Mouse (Mus musculus): Measurements from ENCODE around the gene Pafah1b1. TPM values are rescaled to one million over a fixed set of nuclear protein-coding genes. Genes with fewer than 3 reads are reported as not detected.

Pafah1b1 gene
- total RNA-seq (2021) = 100 to 1,000 TPM; 201 to 204 TPM

- DNase-seq = peak; percentile 95 to 97
- intact Hi-C loops (cut with DNase I) = loop anchor here (2.0 to 5.0 kb wide), 2 partner anchors 46 to 103 kb away; partner anchors contain the start of gene Mettl16
Observed at GRCm38 (mm10) chr11:74724235-74724791, at the start of gene Pafah1b1. TSS of gene Pafah1b1 (minus strand) at chr11:74724670.

DNA sequence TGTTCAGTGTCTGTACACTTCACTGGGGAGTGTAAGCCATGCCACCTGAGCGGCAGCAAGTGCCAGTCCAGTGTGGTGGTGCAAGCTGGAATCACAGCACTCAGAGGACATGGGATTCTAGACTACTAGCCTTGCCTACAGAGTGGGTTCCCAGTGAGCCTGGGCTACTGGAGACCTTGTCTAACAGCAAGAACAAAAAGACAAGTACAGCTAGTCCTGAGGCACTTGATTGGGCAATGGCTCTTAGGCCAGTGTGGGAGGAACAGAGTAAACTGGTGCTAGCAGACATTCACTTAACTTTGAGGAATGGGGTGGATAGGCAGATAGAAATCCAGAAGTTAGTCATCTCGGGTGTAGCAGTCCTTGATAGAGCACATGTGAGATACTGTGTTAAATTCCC is 47.9 kb upstream of the Pafah1b1 start:
- DNase-seq = no peak
- intact Hi-C loops (cut with DNase I) = loop anchor here (5.0 kb wide), 1 partner anchor 75 kb away; no protein-coding TSS in a partner anchor

GRCm38 (mm10) chr11:74771650-74772049 is 47.2 kb upstream of the Pafah1b1 start:
- no peak for DNase-seq
- intact Hi-C loops (cut with DNase I) = loop anchor here (2.0 to 5.0 kb wide), 2 partner anchors 47 to 76 kb away; partner anchors contain the start of gene Pafah1b1

DNA sequence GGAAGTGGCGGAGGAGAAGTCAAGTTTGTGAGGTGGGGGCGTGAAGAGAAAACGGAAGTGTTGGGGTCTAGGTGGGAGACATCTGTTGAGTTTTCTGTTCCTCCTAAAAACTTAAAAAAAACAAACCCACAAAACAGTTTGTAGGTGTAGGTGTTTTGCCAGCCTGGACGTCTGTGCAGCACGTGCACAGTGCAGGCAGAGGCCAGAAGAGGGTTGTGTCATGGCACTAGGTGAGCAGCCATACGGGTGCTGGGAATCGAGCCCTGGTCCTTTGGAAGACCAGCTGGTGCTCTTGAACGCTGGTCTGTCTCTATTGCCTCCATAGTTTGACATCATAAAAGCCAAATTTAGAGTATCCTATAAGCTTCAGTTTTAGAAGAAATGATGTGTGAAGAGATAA is 46.8 kb upstream of the Pafah1b1 start:
- intact Hi-C loops (cut with DNase I) = loop anchor here (2.0 to 5.0 kb wide), 2 partner anchors 46 to 76 kb away; partner anchors contain the start of gene Pafah1b1
- DNase-seq = no peak

- peak; percentile 89 to 93 for DNase-seq
- intact Hi-C loops (cut with DNase I) = loop anchor here (2.0 to 5.0 kb wide), 2 partner anchors 46 to 77 kb away; partner anchors contain the start of gene Pafah1b1
Observed at GRCm38 (mm10) chr11:74770595-74771207, 46.2 kb upstream of the Pafah1b1 start, which contains the start of gene Mettl16. TSS of gene Mettl16 (plus strand) at chr11:74770830.

- no peak for DNase-seq
- intact Hi-C loops (cut with DNase I) = loop anchor here (2.0 to 5.0 kb wide), 2 partner anchors 45 to 77 kb away; partner anchors contain the start of gene Pafah1b1
Observed at GRCm38 (mm10) chr11:74770037-74770436, 45.6 kb upstream of the Pafah1b1 start.

- intact Hi-C loops (cut with DNase I) = loop anchor here (2.0 to 5.0 kb wide), 2 partner anchors 116 to 133 kb away; no protein-coding TSS in a partner anchor
- DNase-seq = peak; percentile 31 to 50
Observed at GRCm38 (mm10) chr11:74768045-74768444, 43.6 kb upstream of the Pafah1b1 start.

DNA sequence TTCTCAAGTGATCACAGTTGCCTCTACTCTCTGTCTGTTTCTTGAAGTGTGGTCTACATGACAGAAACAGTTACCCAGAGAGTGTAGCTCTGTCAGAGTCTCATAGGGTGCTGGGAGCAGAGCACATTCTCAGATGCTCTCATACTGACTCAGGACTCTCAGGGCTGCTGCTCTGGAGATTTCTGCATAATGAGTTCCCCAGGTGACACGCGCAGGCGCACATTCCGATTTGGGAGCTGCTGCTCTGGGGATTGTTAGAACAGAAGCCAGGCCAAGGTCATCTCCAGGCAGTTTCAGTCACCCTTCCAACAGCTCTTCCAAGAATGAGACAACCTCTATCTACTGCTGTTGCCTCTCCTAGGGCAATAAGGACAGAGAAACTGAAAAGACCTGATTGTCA is 43.0 kb upstream of the Pafah1b1 start:
- intact Hi-C loops (cut with DNase I) = loop anchor here (5.0 kb wide), 1 partner anchor 115 kb away; no protein-coding TSS in a partner anchor
- peak in 1 of 2 experiments; percentile 14 for DNase-seq

- DNase-seq = no peak
- intact Hi-C loops (cut with DNase I) = no loop called here
Observed at GRCm38 (mm10) chr11:74763960-74764625, 39.6 kb upstream of the Pafah1b1 start.

- DNase-seq = no peak
- intact Hi-C loops (cut with DNase I) = no loop called here
Observed at GRCm38 (mm10) chr11:74761011-74761705, 36.7 kb upstream of the Pafah1b1 start.

DNA sequence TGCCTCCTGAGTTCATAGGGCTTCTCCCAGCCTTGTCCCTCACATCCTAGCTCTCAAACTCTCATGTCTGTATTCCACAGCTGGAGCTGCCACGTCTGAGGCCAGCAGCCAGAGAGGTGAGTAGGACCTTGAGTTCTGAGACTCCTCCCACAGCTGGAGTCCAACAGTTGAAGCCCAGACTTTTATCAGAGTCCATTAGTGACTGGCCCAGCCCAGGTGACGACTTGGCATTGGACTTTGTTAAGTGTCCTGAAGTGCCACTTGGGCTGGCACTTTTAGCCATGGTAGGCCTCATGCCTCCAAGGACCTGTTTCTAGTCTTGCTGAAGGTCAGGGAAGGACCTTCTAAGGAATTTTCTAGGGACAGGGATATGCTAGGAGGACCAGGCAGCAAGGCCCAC is 32.2 kb upstream of the Pafah1b1 start:
- peak; percentile 28 to 32 for DNase-seq
- intact Hi-C loops (cut with DNase I) = no loop called here

DNA sequence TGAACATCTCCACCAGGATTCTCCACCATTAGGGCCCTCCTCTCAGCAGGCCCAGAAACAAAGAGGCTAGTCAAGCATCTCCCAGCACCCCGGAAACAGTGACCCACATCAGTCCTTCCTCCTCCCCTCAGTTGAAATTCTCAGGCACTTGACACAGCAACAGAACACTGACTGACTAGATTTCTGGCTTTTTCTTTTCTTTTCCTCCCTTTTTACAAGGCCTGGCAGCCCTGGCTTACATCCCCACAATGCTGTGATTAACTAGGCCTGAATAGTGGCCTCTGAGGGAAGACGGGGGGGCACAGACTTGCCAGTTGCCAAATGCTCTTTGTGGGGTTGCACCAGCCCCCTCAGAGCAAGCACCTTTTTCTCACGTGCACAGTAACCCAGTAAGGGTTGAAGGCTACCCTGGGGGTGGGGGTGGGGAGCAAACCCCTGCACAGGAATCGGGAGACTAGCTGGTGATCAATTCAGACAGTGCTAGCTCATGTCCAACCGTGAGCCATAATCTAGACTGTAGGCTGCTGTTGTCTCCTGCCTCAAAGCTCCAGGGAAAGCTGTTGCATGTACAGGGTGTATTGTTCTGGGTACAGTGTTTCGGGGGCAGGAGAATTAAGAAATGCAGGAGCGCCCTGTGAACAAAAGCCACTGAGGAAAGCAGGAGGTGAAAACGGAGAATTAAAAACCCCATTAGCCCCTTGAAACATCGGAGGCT is 27.0 kb upstream of the Pafah1b1 start:
- no peak for DNase-seq
- intact Hi-C loops (cut with DNase I) = no loop called here

GRCm38 (mm10) chr11:74750662-74751351 is 26.3 kb upstream of the Pafah1b1 start:
- no peak for DNase-seq
- intact Hi-C loops (cut with DNase I) = no loop called here

- intact Hi-C loops (cut with DNase I) = no loop called here
- no peak for DNase-seq
Observed at GRCm38 (mm10) chr11:74749241-74749640, 24.8 kb upstream of the Pafah1b1 start.

GRCm38 (mm10) chr11:74748022-74748421 is 23.6 kb upstream of the Pafah1b1 start:
- intact Hi-C loops (cut with DNase I) = no loop called here
- peak in 1 of 2 experiments; percentile 18 for DNase-seq

GRCm38 (mm10) chr11:74737861-74738260 is 13.4 kb upstream of the Pafah1b1 start:
- intact Hi-C loops (cut with DNase I) = no loop called here
- DNase-seq = no peak

DNA sequence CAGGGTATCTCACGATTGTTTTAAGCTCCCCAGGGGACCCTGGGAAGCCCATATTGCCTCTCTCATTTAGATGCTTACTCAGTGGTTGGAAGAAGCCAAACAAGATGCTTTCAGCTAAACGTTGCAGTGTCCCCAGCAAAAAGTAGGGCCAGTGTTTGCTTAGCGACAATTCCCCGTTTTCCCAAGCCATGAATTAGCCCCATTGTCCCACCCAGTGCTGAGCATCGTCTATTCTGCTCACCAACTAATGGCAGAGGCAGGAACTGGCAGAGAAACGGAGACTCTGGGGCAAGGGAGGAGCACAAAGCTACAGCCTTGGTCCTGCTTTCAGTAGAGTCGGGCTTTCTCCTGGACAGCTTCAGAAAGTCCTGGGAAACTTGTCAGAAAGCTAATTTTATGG is 10.4 kb upstream of the Pafah1b1 start:
- no peak for DNase-seq
- intact Hi-C loops (cut with DNase I) = no loop called here

DNA sequence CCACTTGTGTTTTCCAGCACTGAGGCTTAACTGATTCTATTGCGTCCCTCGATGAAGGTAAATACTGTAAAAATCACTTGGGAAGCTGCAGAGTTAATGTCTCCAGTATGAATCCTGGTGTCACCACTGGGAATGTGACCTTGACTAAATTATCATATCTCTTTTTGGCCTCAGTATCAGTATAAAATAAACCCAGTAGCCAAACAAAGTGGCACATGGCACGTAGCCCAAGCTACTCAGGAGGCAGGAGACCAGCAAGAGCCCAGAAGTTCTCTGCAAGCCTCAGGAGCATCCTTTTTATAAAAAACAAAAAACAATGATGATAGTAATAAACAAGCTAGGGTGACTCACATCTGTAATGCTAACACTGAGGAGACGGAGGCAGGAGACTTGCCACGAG is 711 bp upstream of the Pafah1b1 start:
- intact Hi-C loops (cut with DNase I) = loop anchor here (2.0 kb wide), 1 partner anchor 46 kb away; the partner anchor contains the start of gene Mettl16
- peak; percentile 39 to 51 for DNase-seq

Data from heart, postnatal 36 days (tissue).